Mouse (Mus musculus): ENCODE results near the gene Olfr1303. TPM values are rescaled to one million over a fixed set of nuclear protein-coding genes. Genes with fewer than 3 reads are reported as not detected.

Gene Olfr1303
- not detected for total RNA-seq (2021)

DNA sequence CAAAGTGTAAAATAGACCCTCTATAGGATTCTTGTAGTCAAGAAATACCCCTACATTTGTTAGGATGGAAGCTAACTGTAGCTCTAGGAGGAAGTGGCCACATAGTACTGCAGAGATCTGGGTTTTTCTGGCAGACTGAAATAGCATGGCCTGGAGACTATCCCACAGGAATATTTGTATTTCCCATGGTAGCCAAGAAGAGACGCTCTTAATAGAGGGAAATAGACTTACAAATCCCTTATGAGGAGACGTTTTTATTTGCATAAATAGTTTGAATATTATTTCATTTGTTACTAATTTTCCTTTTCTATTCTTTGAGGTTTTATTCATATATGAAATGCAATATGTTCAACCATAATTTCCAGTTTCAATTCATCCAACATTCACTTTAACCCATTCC lies at the start of gene Olfr1303:
Gene Olfr1303 (minus strand): TSS at position 101 of the 400 bp plus-strand sequence.
- DNase-seq, result no peak

DNA sequence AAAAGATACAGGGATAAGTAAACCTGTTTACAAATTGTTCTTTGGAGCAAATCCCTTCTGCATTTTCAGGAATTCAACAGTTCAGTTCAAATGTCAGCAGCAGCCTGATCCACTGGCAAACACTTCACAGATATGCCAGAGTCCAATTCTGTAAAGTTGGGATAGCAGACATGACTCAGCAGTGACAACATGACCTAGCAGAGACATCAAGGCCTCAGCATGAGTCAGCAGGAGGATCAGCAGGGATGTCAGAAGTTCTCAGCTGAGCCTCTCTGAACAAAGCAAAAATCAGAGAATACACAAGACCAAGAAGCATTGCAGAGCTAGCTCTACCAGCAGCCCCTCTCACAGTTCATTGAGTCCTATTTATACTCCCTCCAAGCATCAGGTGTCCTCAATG lies 7.2 kb downstream of the Olfr1303 start:
- DNase-seq, result no peak

DNA sequence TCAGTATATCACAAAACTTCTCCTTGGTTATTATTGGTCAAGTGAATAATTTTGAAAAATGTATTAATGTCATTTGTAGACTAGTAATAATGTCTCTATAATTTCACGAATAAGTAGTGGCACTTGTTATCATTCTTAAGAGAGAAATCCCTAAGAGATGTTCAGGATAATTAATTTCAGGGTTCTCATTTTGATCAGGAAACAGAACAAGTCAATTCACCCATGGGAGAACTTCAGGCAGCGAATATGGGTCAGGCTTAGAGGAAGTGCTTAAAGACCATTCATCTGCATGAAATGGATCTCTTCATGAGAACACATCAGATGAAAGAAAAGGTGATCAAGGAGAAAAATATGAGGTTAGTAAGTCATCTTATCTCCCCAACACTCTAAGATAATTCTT lies 43.0 kb downstream of the Olfr1303 start, which contains the start of gene Olfr1302:
Gene Olfr1302 (plus strand): TSS at position 301 of the 400 bp plus-strand sequence.
- no peak for DNase-seq

Other genes with a start within 250 kb of the Olfr1303 start
- gene Olfr1297, start 193.8 kb downstream of the Olfr1303 start, total RNA-seq (2021), result not detected
- not detected for gene Olfr1298, start 171.1 kb downstream of the Olfr1303 start, total RNA-seq (2021)
- gene Olfr1299, start 158.9 kb downstream of the Olfr1303 start, total RNA-seq (2021), result not detected
- gene Olfr1301, start 69.3 kb downstream of the Olfr1303 start, total RNA-seq (2021), result not detected
- gene Olfr1302, start 42.9 kb downstream of the Olfr1303 start, total RNA-seq (2021), result not detected
- gene Olfr1305, start 56.8 kb upstream of the Olfr1303 start, total RNA-seq (2021), result not detected
- gene Olfr1306, start 95.9 kb upstream of the Olfr1303 start, total RNA-seq (2021), result not detected
- gene Olfr1307, start 129.1 kb upstream of the Olfr1303 start, total RNA-seq (2021), result under 1 TPM in 1 of 2 experiments, not detected in 1; 0.02 TPM
- not detected for gene Olfr1308, start 144.6 kb upstream of the Olfr1303 start, total RNA-seq (2021)
- not detected for gene Olfr1309, start 169.9 kb upstream of the Olfr1303 start, total RNA-seq (2021)
- gene Olfr1310, start 192.4 kb upstream of the Olfr1303 start, total RNA-seq (2021), result not detected
- gene Olfr1311, start 204.1 kb upstream of the Olfr1303 start, total RNA-seq (2021), result not detected
- not detected for gene Olfr1312, start 229.9 kb upstream of the Olfr1303 start, total RNA-seq (2021)